Mouse (Mus musculus) heart, adult 2 months (tissue): ENCODE measurements around the gene Arhgap31.

Experiments
- CTCF ChIP-seq: fragments of 200-600 bp; IDR thresholded peaks from 2 replicates; pipeline ENCODE4 v1.8.1; 2022; ENCODE audit warnings: antibody characterized with exemption, mild to moderate bottlenecking, moderate library complexity
- EP300 ChIP-seq: fragments of 200-500 bp; IDR thresholded peaks from 2 replicates; pipeline ENCODE4 v1.6.1; 2011; ENCODE audit warnings: low read depth, low read length, control low read depth; ENCODE audit not compliant: insufficient read depth
- POLR2A ChIP-seq: fragments of 200-500 bp; IDR thresholded peaks from 2 replicates; pipeline ENCODE4 v1.6.1; 2011; ENCODE audit warnings: mild to moderate bottlenecking, low read depth, low read length, control low read depth; ENCODE audit not compliant: insufficient read depth

- no peak for TF ChIP-seq CTCF
- no peak for TF ChIP-seq POLR2A
- no peak for TF ChIP-seq EP300
These were observed 40.7 kb downstream of the Arhgap31 start for GRCm38 (mm10) chr16:38672370-38672769.
